Mouse (Mus musculus): ENCODE results near the gene Ccnj. TPM values are rescaled to one million over a fixed set of nuclear protein-coding genes. Genes with fewer than 3 reads are reported as not detected.

Gene Ccnj
- polyA plus RNA-seq, 1 experiment from 2014 or later = 40.0 TPM

DNA sequence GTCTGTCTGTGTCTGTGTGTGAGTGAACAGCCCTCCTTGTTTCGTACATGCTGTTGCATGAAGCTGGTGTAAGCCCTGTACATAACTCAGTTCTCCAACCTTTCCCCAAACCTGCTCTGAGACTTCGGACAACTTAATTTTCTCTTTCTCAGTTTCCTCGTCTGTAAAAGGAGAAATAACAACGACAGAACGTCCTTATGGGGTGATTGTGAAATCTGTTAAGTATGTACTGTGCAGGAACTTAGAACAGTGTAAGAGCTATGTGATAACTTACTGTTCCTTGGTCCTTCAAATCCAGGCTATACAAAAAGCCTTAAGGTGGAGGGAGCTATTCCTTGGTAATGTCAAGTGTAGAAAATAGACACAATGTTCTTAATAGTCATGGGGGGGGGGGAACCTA lies 1.3 kb downstream of the Ccnj start:
- H3K27ac ChIP-seq (replicated peaks; ENCODE audit: low read depth, low read length) = no peak overlapping the region
- DNase-seq (ENCODE audit: low spot score) = no peak
- H3K4me3 ChIP-seq (ENCODE audit: low read depth, low read length) = peak overlapping the region; percentile 95
- H3K9me3 ChIP-seq (replicated peaks; ENCODE audit: control insufficient read depth, low read length) = no peaks in the 10 kb centered on the region
- H3K9ac ChIP-seq (replicated peaks; ENCODE audit: low read length) = peak overlapping the region; percentile 100
- H3K27me3 ChIP-seq (ENCODE audit: control insufficient read depth, insufficient read depth, low read length) = no peaks in the 10 kb centered on the region
- H3K36me3 ChIP-seq (replicated peaks; ENCODE audit: control insufficient read depth, insufficient read depth, low read depth, low read length) = no peaks in the 10 kb centered on the region
- ATAC-seq (replicated peaks; ENCODE audit: insufficient number of reproducible peaks, low FRiP score, low TSS enrichment, low read depth) = no peak
- peak overlapping the region; percentile 76 for H3K4me2 ChIP-seq (ENCODE audit: low read depth, low read length)
- H3K4me1 ChIP-seq (ENCODE audit: control insufficient read depth, insufficient read depth, low read length) = no peaks in the 10 kb centered on the region
- 37% methylated on average over 5 of the region's 5 CpGs for WGBS

DNA sequence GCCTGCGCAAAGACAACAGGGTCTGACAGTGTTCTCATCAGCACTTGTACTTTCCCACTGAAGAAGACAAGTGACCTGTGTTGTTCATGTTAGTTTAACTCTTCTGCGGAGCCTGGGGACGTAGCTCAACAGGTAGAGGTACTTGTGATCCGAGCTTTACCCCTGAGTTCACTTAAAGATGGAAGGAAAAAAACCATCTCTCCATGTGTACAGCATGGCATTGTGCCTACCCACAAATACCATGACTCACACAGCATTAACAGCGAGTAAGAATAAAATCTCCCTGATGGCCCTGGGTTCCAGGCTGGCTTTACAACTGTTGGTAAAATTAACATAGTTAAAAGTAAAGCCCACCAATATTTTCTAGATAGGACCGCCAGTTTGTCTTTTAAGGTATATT lies 3.4 kb downstream of the Ccnj start:
- 94% methylated on average over 6 of the region's 6 CpGs for WGBS
- ATAC-seq (replicated peaks; ENCODE audit: insufficient number of reproducible peaks, low FRiP score, low TSS enrichment, low read depth) (no peak), DNase-seq (ENCODE audit: low spot score) (no peak)
- Histone ChIP-seq H3K27ac (replicated peaks; ENCODE audit: low read depth, low read length) (no peak overlapping the region), H3K9ac (replicated peaks; ENCODE audit: low read length) (no peak overlapping the region), H3K4me2 (ENCODE audit: low read depth, low read length) (no peak overlapping the region), H3K4me3 (ENCODE audit: low read depth, low read length) (no peak overlapping the region), H3K27me3 (ENCODE audit: control insufficient read depth, insufficient read depth, low read length) (no peaks in the 10 kb centered on the region), H3K36me3 (replicated peaks; ENCODE audit: control insufficient read depth, insufficient read depth, low read depth, low read length) (peaks cover 7% of the 10 kb centered on the region), H3K4me1 (ENCODE audit: control insufficient read depth, insufficient read depth, low read length) (no peaks in the 10 kb centered on the region), H3K9me3 (replicated peaks; ENCODE audit: control insufficient read depth, low read length) (no peaks in the 10 kb centered on the region)

DNA sequence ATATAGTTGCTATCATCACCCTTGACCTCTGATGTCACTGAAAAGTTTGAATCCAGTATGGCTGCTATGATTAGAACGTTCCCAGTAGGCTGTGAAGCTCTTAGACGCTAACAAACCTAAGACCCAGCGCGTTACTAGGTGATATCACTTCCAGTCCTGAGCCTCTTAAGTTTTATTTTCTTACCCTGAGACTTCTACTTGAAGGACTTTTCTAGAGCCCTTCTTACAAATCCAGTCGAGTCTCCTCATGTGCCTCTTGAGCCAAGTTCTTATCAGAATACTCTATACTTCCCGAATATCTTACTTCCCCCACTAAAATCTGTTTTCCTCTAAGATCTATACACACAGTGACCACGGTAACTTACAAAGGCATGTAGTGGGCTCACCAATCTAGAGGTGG lies 7.1 kb downstream of the Ccnj start:
- no peak overlapping the region for H3K4me2 ChIP-seq (ENCODE audit: low read depth, low read length)
- DNase-seq (ENCODE audit: low spot score) (no peak), ATAC-seq (replicated peaks; ENCODE audit: insufficient number of reproducible peaks, low FRiP score, low TSS enrichment, low read depth) (no peak)
- H3K27me3 ChIP-seq (ENCODE audit: control insufficient read depth, insufficient read depth, low read length) = no peaks in the 10 kb centered on the region
- no peaks in the 10 kb centered on the region for H3K4me1 ChIP-seq (ENCODE audit: control insufficient read depth, insufficient read depth, low read length)
- 94% methylated on average over 7 of the region's 7 CpGs for WGBS
- H3K4me3 ChIP-seq (ENCODE audit: low read depth, low read length) = no peak overlapping the region
- H3K9me3 ChIP-seq (replicated peaks; ENCODE audit: control insufficient read depth, low read length) = no peaks in the 10 kb centered on the region
- no peak overlapping the region for H3K27ac ChIP-seq (replicated peaks; ENCODE audit: low read depth, low read length)
- H3K9ac ChIP-seq (replicated peaks; ENCODE audit: low read length) = no peak overlapping the region
- peaks cover 11% of the 10 kb centered on the region for H3K36me3 ChIP-seq (replicated peaks; ENCODE audit: control insufficient read depth, insufficient read depth, low read depth, low read length)

DNA sequence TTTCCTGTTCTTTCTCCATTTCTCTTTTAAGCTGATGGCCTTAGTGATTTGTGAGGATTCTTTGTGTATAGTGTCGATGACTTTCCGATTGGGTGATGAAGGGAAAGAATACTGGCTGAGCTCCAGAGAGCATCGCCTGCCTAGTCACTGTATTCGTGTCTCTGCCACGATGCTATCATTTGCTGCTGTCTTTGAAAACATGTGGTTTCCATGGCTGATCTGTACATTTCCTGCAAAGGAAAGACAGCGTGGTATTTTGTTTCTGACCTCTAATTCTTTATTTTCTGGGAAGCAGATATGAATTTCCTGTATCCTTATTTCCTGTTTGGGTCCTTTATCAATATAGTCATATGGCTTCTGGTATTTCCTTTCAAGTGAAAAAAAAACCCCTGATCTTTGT lies 9.2 kb downstream of the Ccnj start:
- Histone ChIP-seq H3K9me3 (replicated peaks; ENCODE audit: control insufficient read depth, low read length) (no peaks in the 10 kb centered on the region), H3K4me1 (ENCODE audit: control insufficient read depth, insufficient read depth, low read length) (no peaks in the 10 kb centered on the region), H3K27ac (replicated peaks; ENCODE audit: low read depth, low read length) (no peak overlapping the region), H3K4me2 (ENCODE audit: low read depth, low read length) (no peak overlapping the region), H3K36me3 (replicated peaks; ENCODE audit: control insufficient read depth, insufficient read depth, low read depth, low read length) (peaks cover 14% of the 10 kb centered on the region), H3K27me3 (ENCODE audit: control insufficient read depth, insufficient read depth, low read length) (no peaks in the 10 kb centered on the region), H3K9ac (replicated peaks; ENCODE audit: low read length) (no peak overlapping the region), H3K4me3 (ENCODE audit: low read depth, low read length) (no peak overlapping the region)
- WGBS = 92% methylated on average over 6 of the region's 6 CpGs
- DNase-seq (ENCODE audit: low spot score) (no peak), ATAC-seq (replicated peaks; ENCODE audit: insufficient number of reproducible peaks, low FRiP score, low TSS enrichment, low read depth) (no peak)

DNA sequence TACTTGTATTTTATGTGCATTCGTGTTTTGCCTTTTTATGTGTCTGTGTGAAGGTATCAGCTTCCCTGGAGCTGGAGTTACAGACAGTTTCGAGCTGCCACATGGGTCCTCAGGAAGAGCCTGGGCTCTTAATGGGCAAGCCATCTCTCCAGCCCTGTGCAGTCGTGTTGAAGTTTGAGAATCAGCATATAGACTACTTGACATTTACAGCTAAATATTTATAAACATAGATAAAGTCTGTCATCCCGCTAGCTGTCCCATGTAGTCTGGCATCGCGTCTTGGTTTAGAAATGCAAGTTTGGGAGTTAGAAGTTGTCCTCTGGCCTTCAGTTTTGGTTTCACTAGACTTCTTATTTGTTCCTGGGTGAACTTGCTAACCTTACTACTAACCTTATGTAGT lies 10.0 kb downstream of the Ccnj start:
- H3K27ac ChIP-seq (replicated peaks; ENCODE audit: low read depth, low read length) = no peak overlapping the region
- DNase-seq (ENCODE audit: low spot score) (no peak), ATAC-seq (replicated peaks; ENCODE audit: insufficient number of reproducible peaks, low FRiP score, low TSS enrichment, low read depth) (no peak)
- WGBS = 87% methylated on average over 6 of the region's 6 CpGs
- H3K36me3 ChIP-seq (replicated peaks; ENCODE audit: control insufficient read depth, insufficient read depth, low read depth, low read length) = peaks cover 19% of the 10 kb centered on the region
- no peak overlapping the region for H3K9ac ChIP-seq (replicated peaks; ENCODE audit: low read length)
- H3K4me1 ChIP-seq (ENCODE audit: control insufficient read depth, insufficient read depth, low read length) = no peaks in the 10 kb centered on the region
- no peak overlapping the region for H3K4me3 ChIP-seq (ENCODE audit: low read depth, low read length)
- no peaks in the 10 kb centered on the region for H3K27me3 ChIP-seq (ENCODE audit: control insufficient read depth, insufficient read depth, low read length)
- H3K9me3 ChIP-seq (replicated peaks; ENCODE audit: control insufficient read depth, low read length) = no peaks in the 10 kb centered on the region
- no peak overlapping the region for H3K4me2 ChIP-seq (ENCODE audit: low read depth, low read length)

DNA sequence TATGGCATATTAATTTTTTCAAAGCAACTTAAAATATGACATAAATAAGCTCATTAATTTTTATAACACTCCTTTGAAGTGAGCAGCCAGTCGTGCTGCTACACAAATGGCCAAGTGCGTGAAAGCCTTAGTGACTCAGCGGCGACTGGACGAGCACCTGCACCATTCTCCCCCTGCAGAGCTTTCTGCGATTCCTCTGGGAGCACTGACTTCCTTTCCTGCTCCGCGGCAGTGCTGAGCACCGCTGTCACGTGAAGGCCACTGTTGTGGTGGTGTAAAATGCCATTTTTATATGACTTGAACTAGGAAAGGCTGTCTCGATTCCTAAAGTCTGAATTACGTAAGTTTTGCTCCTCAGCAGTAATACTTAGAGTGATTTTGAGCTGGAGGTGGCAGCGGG lies 10.5 kb downstream of the Ccnj start:
- Histone ChIP-seq H3K36me3 (replicated peaks; ENCODE audit: control insufficient read depth, insufficient read depth, low read depth, low read length) (peaks cover 20% of the 10 kb centered on the region), H3K9ac (replicated peaks; ENCODE audit: low read length) (no peak overlapping the region), H3K27ac (replicated peaks; ENCODE audit: low read depth, low read length) (no peak overlapping the region), H3K9me3 (replicated peaks; ENCODE audit: control insufficient read depth, low read length) (no peaks in the 10 kb centered on the region), H3K27me3 (ENCODE audit: control insufficient read depth, insufficient read depth, low read length) (no peaks in the 10 kb centered on the region), H3K4me3 (ENCODE audit: low read depth, low read length) (no peak overlapping the region), H3K4me1 (ENCODE audit: control insufficient read depth, insufficient read depth, low read length) (no peaks in the 10 kb centered on the region), H3K4me2 (ENCODE audit: low read depth, low read length) (no peak overlapping the region)
- no peak for DNase-seq (ENCODE audit: low spot score)
- 91% methylated on average over 13 of the region's 13 CpGs for WGBS
- no peak for ATAC-seq (replicated peaks; ENCODE audit: insufficient number of reproducible peaks, low FRiP score, low TSS enrichment, low read depth)

GRCm38 (mm10) chr19:40844731-40845130 lies 13.7 kb downstream of the Ccnj start:
- Histone ChIP-seq H3K27ac (replicated peaks; ENCODE audit: low read depth, low read length) (no peak overlapping the region), H3K4me1 (ENCODE audit: control insufficient read depth, insufficient read depth, low read length) (no peaks in the 10 kb centered on the region), H3K4me2 (ENCODE audit: low read depth, low read length) (no peak overlapping the region), H3K36me3 (replicated peaks; ENCODE audit: control insufficient read depth, insufficient read depth, low read depth, low read length) (peaks cover 15% of the 10 kb centered on the region), H3K9ac (replicated peaks; ENCODE audit: low read length) (no peak overlapping the region), H3K4me3 (ENCODE audit: low read depth, low read length) (no peak overlapping the region), H3K9me3 (replicated peaks; ENCODE audit: control insufficient read depth, low read length) (no peaks in the 10 kb centered on the region), H3K27me3 (ENCODE audit: control insufficient read depth, insufficient read depth, low read length) (no peaks in the 10 kb centered on the region)
- no peak for ATAC-seq (replicated peaks; ENCODE audit: insufficient number of reproducible peaks, low FRiP score, low TSS enrichment, low read depth)
- 95% methylated on average over 13 of the region's 13 CpGs for WGBS
- no peak for DNase-seq (ENCODE audit: low spot score)

GRCm38 (mm10) chr19:40849391-40849790 lies 18.3 kb downstream of the Ccnj start:
- Histone ChIP-seq H3K4me2 (ENCODE audit: low read depth, low read length) (no peak overlapping the region), H3K9ac (replicated peaks; ENCODE audit: low read length) (no peak overlapping the region), H3K9me3 (replicated peaks; ENCODE audit: control insufficient read depth, low read length) (no peaks in the 10 kb centered on the region), H3K27ac (replicated peaks; ENCODE audit: low read depth, low read length) (no peak overlapping the region), H3K27me3 (ENCODE audit: control insufficient read depth, insufficient read depth, low read length) (no peaks in the 10 kb centered on the region), H3K4me3 (ENCODE audit: low read depth, low read length) (no peak overlapping the region), H3K4me1 (ENCODE audit: control insufficient read depth, insufficient read depth, low read length) (no peaks in the 10 kb centered on the region), H3K36me3 (replicated peaks; ENCODE audit: control insufficient read depth, insufficient read depth, low read depth, low read length) (peaks cover 11% of the 10 kb centered on the region)
- WGBS = 86% methylated on average over 12 of the region's 12 CpGs
- DNase-seq (ENCODE audit: low spot score) = no peak
- no peak for ATAC-seq (replicated peaks; ENCODE audit: insufficient number of reproducible peaks, low FRiP score, low TSS enrichment, low read depth)

All from embryonic facial prominence, embryonic 11.5 days (tissue).